Mouse (Mus musculus) Patski (cell line): ENCODE data around the gene Daxx. TPM values are rescaled to one million over a fixed set of nuclear protein-coding genes. Genes with fewer than 3 reads are reported as not detected.

Source experiments
- ATAC-seq: fragments of 100-300 bp; one replicate; pipeline ENCODE4 v1.8.0; 2021
- CTCF ChIA-PET: fragments of 350-600 bp; sonication (Branson Sonifier 250); formaldehyde crosslinking; loops from one replicate; lab custom pipeline; 2022; ENCODE audit warnings: inconsistent platforms; lab: Charles Lee
- POLR2A ChIA-PET: fragments of 350-600 bp; sonication (Branson Sonifier 250); formaldehyde crosslinking; loops from one replicate; lab custom pipeline; 2022; ENCODE audit warnings: antibody characterized with exemption, inconsistent platforms; lab: Charles Lee
- DNase-seq: peaks from one replicate; pipeline ENCODE4 v3.0.0-alpha.2; 2011; ENCODE audit warnings: low read depth, low spot score
- H3K27me3 ChIP-seq: fragments of 371-371 bp; one replicate; pipeline ENCODE4 v1.5.1; 2021
- CTCF ChIP-seq: fragments of 100-300 bp; IDR thresholded peaks from one replicate; pipeline ENCODE4 v1.5.1; 2021
- in situ Hi-C: fragments of 300-500 bp; cut with MboI; formaldehyde crosslinking; loops from 3 replicates; pipeline ENCODE4 v1.11.1; 2018; ENCODE audit warnings: low pct_unique_long_range_greater_than_20kb, mixed read lengths
- polyA plus RNA-seq: library from polyadenylated mRNA; unstranded; gene quantifications from one replicate; pipeline ENCODE4 v1.2.3, GENCODE M21; 2021

The Daxx gene
- polyA plus RNA-seq, 1 experiment from 2014 or later = 37.4 TPM

GRCm38 (mm10) chr17:33913905-33914304 lies 4.7 kb downstream of the Daxx start:
- no peak for TF ChIP-seq CTCF
- ATAC-seq = no peak
- no peak for DNase-seq
- ChIA-PET POLR2A (no interaction called here), CTCF (no interaction called here)
- no peaks in the 10 kb centered on the region for H3K27me3 ChIP-seq
- in situ Hi-C loops = no loop called here

GRCm38 (mm10) chr17:33914969-33915391 lies 5.8 kb downstream of the Daxx start:
- ATAC-seq = no peak
- ChIA-PET POLR2A (interaction anchor here (0.7 kb wide), 1 partner anchor 122 kb away, joined by 3 read pairs; no protein-coding TSS in a partner anchor), CTCF (interaction anchor here (0.5 to 1.3 kb wide), 2 partner anchors 12 to 18 kb away, joined by 3 to 4 read pairs; no protein-coding TSS in a partner anchor)
- no peaks in the 10 kb centered on the region for H3K27me3 ChIP-seq
- in situ Hi-C loops = no loop called here
- no peak for DNase-seq
- TF ChIP-seq CTCF = no peak

- H3K27me3 ChIP-seq = no peaks in the 10 kb centered on the region
- ChIA-PET POLR2A (no interaction called here), CTCF (interaction anchor here (0.9 to 1.3 kb wide), 2 partner anchors 11 to 27 kb away, joined by 4 read pairs; no protein-coding TSS in a partner anchor)
- no peak for TF ChIP-seq CTCF
- in situ Hi-C loops = no loop called here
- peak; percentile 92 for ATAC-seq
- peak; percentile 98 for DNase-seq
These were observed 6.5 kb downstream of the Daxx start, which contains the start of the genes Tapbp and Zbtb22 for GRCm38 (mm10) chr17:33915671-33916250. Gene Tapbp (plus strand): TSS chr17:33915899. Gene Zbtb22 (plus strand): TSS chr17:33915904.

- no peak for TF ChIP-seq CTCF
- in situ Hi-C loops = no loop called here
- no peaks in the 10 kb centered on the region for H3K27me3 ChIP-seq
- no peak for DNase-seq
- ChIA-PET CTCF (interaction anchor here (0.9 to 1.3 kb wide), 2 partner anchors 10 to 28 kb away, joined by 4 read pairs; no protein-coding TSS in a partner anchor), POLR2A (no interaction called here)
- no peak for ATAC-seq
These were observed 7.1 kb downstream of the Daxx start for GRCm38 (mm10) chr17:33916294-33916693.

GRCm38 (mm10) chr17:33916847-33917655 lies 7.8 kb downstream of the Daxx start:
- no peak for TF ChIP-seq CTCF
- ATAC-seq (no peak), DNase-seq (no peak)
- ChIA-PET CTCF (no interaction called here), POLR2A (no interaction called here)
- H3K27me3 ChIP-seq = no peaks in the 10 kb centered on the region
- in situ Hi-C loops = no loop called here

- TF ChIP-seq CTCF = no peak
- no peaks in the 10 kb centered on the region for H3K27me3 ChIP-seq
- in situ Hi-C loops = no loop called here
- POLR2A ChIA-PET = no interaction called here
- no peak for ATAC-seq
- CTCF ChIA-PET = no interaction called here
- DNase-seq = no peak
These were observed 8.6 kb downstream of the Daxx start for GRCm38 (mm10) chr17:33917656-33918292.

- H3K27me3 ChIP-seq = no peaks in the 10 kb centered on the region
- DNase-seq (no peak), ATAC-seq (no peak)
- CTCF ChIA-PET = no interaction called here
- no peak for TF ChIP-seq CTCF
- POLR2A ChIA-PET = no interaction called here
- in situ Hi-C loops = no loop called here
These were observed 9.3 kb downstream of the Daxx start for GRCm38 (mm10) chr17:33918293-33919203.

- CTCF ChIA-PET = no interaction called here
- POLR2A ChIA-PET = no interaction called here
- H3K27me3 ChIP-seq = no peaks in the 10 kb centered on the region
- DNase-seq (no peak), ATAC-seq (peak; percentile 44)
- no peak for TF ChIP-seq CTCF
- in situ Hi-C loops = no loop called here
These were observed 10.4 kb downstream of the Daxx start for GRCm38 (mm10) chr17:33919351-33920281.
